Mouse (Mus musculus): ENCODE results near the gene Vkorc1l1. TPM values are rescaled to one million over a fixed set of nuclear protein-coding genes. Genes with fewer than 3 reads are reported as not detected.

The Vkorc1l1 gene
- total RNA-seq, 2 experiments from 2014 or later: 22.6 TPM

Other genes with a start within 250 kb of the Vkorc1l1 start
- not detected for gene Sept14, start 233.5 kb upstream of the Vkorc1l1 start, total RNA-seq (2021)
- gene Mrps17, start 226.5 kb upstream of the Vkorc1l1 start, total RNA-seq (2021): 10 to 100 TPM; 77.2 to 87.1 TPM
- 100 to 1,000 TPM; 478 to 526 TPM for gene Nipsnap2, start 216.9 kb upstream of the Vkorc1l1 start, total RNA-seq (2021)
- 10 to 100 TPM; 13.0 to 14.7 TPM for gene Psph, start 154.5 kb upstream of the Vkorc1l1 start, total RNA-seq (2021)
- gene Sumf2, start 95.0 kb upstream of the Vkorc1l1 start, total RNA-seq (2021): 10 to 100 TPM; 13.0 to 13.7 TPM
- gene Chchd2, start 54.5 kb upstream of the Vkorc1l1 start, total RNA-seq (2021): 100 to 1,000 TPM; 757 to 792 TPM
- 1 to 10 TPM; 1.2 to 1.3 TPM for gene Zbed5, start 46.2 kb upstream of the Vkorc1l1 start, total RNA-seq (2021)
- gene Phkg1, start 43.4 kb upstream of the Vkorc1l1 start, total RNA-seq (2021): 1 to 10 TPM; 2.8 to 3.1 TPM
- gene Nupr1l, start 33.4 kb upstream of the Vkorc1l1 start, total RNA-seq (2021): 1 to 10 TPM in 1 of 2 experiments, not detected in 1; 1.9 TPM
- 10 to 100 TPM; 26.6 to 26.8 TPM for gene Gusb, start 61.1 kb downstream of the Vkorc1l1 start, total RNA-seq (2021)
- 10 to 100 TPM; 15.1 to 17.6 TPM for gene Asl, start 87.3 kb downstream of the Vkorc1l1 start, total RNA-seq (2021)
- 10 to 100 TPM; 14.8 to 15.7 TPM for gene Crcp, start 87.3 kb downstream of the Vkorc1l1 start, total RNA-seq (2021)
- 10 to 100 TPM; 15.7 to 16.9 TPM for gene Tpst1, start 131.4 kb downstream of the Vkorc1l1 start, total RNA-seq (2021)
- gene Kctd7, start 202.9 kb downstream of the Vkorc1l1 start, total RNA-seq (2021): 1 to 10 TPM; 4.4 to 4.6 TPM
- gene Rabgef1, start 229.8 kb downstream of the Vkorc1l1 start, total RNA-seq (2021): 10 to 100 TPM; 19.4 to 23.5 TPM